Mouse (Mus musculus) MEL (cell line): ENCODE measurements around the gene Pgc. TPM values are rescaled to one million over a fixed set of nuclear protein-coding genes. Genes with fewer than 3 reads are reported as not detected.

ENCODE experiments used
- DNase-seq: peaks from one replicate; pipeline ENCODE4 v3.0.0; 2011; ENCODE audit warnings: low read depth, low spot score
- H3K27ac ChIP-seq: 2 replicates; pipeline ENCODE4 v1.5.1; 2012; ENCODE audit warnings: low read depth, mild to moderate bottlenecking, control low read depth, low read length, moderate library complexity; ENCODE audit not compliant: control insufficient read depth
- H3K27me3 ChIP-seq, 2 experiments: fragments of 150-350 bp in 1 of 2; sonication (generic) in 1 of 2; 2 replicates each; pipeline ENCODE4 v1.6.1; 2012; ENCODE audit warnings: low read length in 2 of 2, mild to moderate bottlenecking in 2 of 2, improper control_type of control experiment in 1 of 2, moderate library complexity in 1 of 2; ENCODE audit not compliant: insufficient read depth in 2 of 2, control insufficient read depth in 1 of 2
- H3K36me3 ChIP-seq, 2 experiments: 2 replicates each; pipeline ENCODE4 v1.6.1; 2012 to 2014; ENCODE audit warnings: low read length in 2 of 2, improper control_type of control experiment in 1 of 2, inconsistent platforms in 1 of 2, mild to moderate bottlenecking in 1 of 2; ENCODE audit not compliant: insufficient read depth in 2 of 2, control insufficient read depth in 1 of 2
- H3K4me1 ChIP-seq, 2 experiments: fragments of 150-350 bp in 1 of 2; sonication (generic) in 1 of 2; 2 replicates each; pipeline ENCODE4 v1.6.1; 2012; ENCODE audit warnings: low read length in 2 of 2, improper control_type of control experiment in 1 of 2, mild to moderate bottlenecking in 1 of 2; ENCODE audit not compliant: insufficient read depth in 2 of 2, control insufficient read depth in 1 of 2
- H3K4me3 ChIP-seq, 2 experiments: fragments of 150-350 bp in 1 of 2; sonication (generic) in 1 of 2; 2 replicates each; pipeline ENCODE4 v1.5.1; 2012; ENCODE audit warnings: low read depth in 2 of 2, low read length in 2 of 2, mild to moderate bottlenecking in 2 of 2, moderate library complexity in 2 of 2, control low read depth in 1 of 2, improper control_type of control experiment in 1 of 2; ENCODE audit not compliant: control insufficient read depth in 1 of 2, insufficient read depth in 1 of 2
- H3K79me2 ChIP-seq: 2 replicates; pipeline ENCODE4 v1.6.1; 2012; ENCODE audit warnings: mild to moderate bottlenecking, low read length, moderate library complexity; ENCODE audit not compliant: control insufficient read depth, poor library complexity, insufficient read depth
- H3K9ac ChIP-seq: 2 replicates; pipeline ENCODE4 v1.6.1; 2012; ENCODE audit warnings: low read depth, mild to moderate bottlenecking, control low read depth, low read length, moderate library complexity; ENCODE audit not compliant: control insufficient read depth, poor library complexity, severe bottlenecking
- H3K9me3 ChIP-seq: fragments of 150-350 bp; sonication (generic); replicated peaks from 2 replicates; pipeline ENCODE4 v1.6.1; 2012; ENCODE audit warnings: mild to moderate bottlenecking, low read length, improper control_type of control experiment, moderate library complexity; ENCODE audit not compliant: insufficient read depth
- CTCF ChIP-seq, 3 experiments: IDR thresholded peaks in 2 of 3; conservative IDR thresholded peaks in 1 of 3; 2 replicates each; pipeline ENCODE4 v1.5.1; 2011 to 2012; ENCODE audit warnings: low read length in 3 of 3, low read depth in 2 of 3, mild to moderate bottlenecking in 2 of 3, improper control_type of control experiment in 1 of 3, inconsistent platforms in 1 of 3, mixed read lengths in 1 of 3, moderate library complexity in 1 of 3; ENCODE audit not compliant: control insufficient read depth in 1 of 3, insufficient read depth in 1 of 3, poor library complexity in 1 of 3, severe bottlenecking in 1 of 3
- E2F4 ChIP-seq: IDR thresholded peaks from 2 replicates; pipeline ENCODE4 v1.6.1; 2011; ENCODE audit warnings: low read depth, low read length, improper control_type of control experiment, borderline replicate concordance
- EP300 ChIP-seq, 2 experiments: IDR thresholded peaks; 2 replicates each; pipeline ENCODE4 v1.6.1; 2011; ENCODE audit warnings: improper control_type of control experiment in 2 of 2, low read length in 2 of 2, low read depth in 1 of 2, mild to moderate bottlenecking in 1 of 2
- HCFC1 ChIP-seq: IDR thresholded peaks from 2 replicates; pipeline ENCODE4 v1.6.1; 2012; ENCODE audit warnings: low read depth, mild to moderate bottlenecking, inconsistent platforms, low read length, improper control_type of control experiment, moderate library complexity
- MAFK ChIP-seq: IDR thresholded peaks from 2 replicates; pipeline ENCODE4 v1.6.1; 2011; ENCODE audit warnings: low read depth, mild to moderate bottlenecking, low read length, improper control_type of control experiment, borderline replicate concordance
- MAZ ChIP-seq: IDR thresholded peaks from 2 replicates; pipeline ENCODE4 v1.6.1; 2012; ENCODE audit warnings: low read depth, mild to moderate bottlenecking, inconsistent platforms, low read length, improper control_type of control experiment
- MEF2A ChIP-seq: IDR thresholded peaks from 2 replicates; pipeline ENCODE4 v1.6.1; 2014; ENCODE audit warnings: low read depth, mild to moderate bottlenecking, inconsistent platforms, low read length, improper control_type of control experiment; ENCODE audit not compliant: poor library complexity, insufficient replicate concordance, severe bottlenecking; ENCODE audit errors: extremely low read depth
- MXI1 ChIP-seq: IDR thresholded peaks from 2 replicates; pipeline ENCODE4 v1.6.1; 2011; ENCODE audit warnings: mild to moderate bottlenecking, low read depth, low read length, improper control_type of control experiment
- MYB ChIP-seq: IDR thresholded peaks from 2 replicates; pipeline ENCODE4 v1.6.1; 2011; ENCODE audit warnings: mild to moderate bottlenecking, low read depth, low read length, improper control_type of control experiment
- MYC ChIP-seq: IDR thresholded peaks from 2 replicates; pipeline ENCODE4 v1.6.1; 2011; ENCODE audit warnings: low read depth, mild to moderate bottlenecking, low read length, improper control_type of control experiment, moderate library complexity
- NRF1 ChIP-seq: IDR thresholded peaks from 2 replicates; pipeline ENCODE4 v1.6.1; 2014; ENCODE audit warnings: low read depth, mild to moderate bottlenecking, inconsistent platforms, low read length, improper control_type of control experiment, moderate library complexity; ENCODE audit not compliant: poor library complexity, insufficient read depth, severe bottlenecking
- POLR2A ChIP-seq, 2 experiments: IDR thresholded peaks; 2 replicates each; pipeline ENCODE4 v1.6.1; 2011 to 2012; ENCODE audit warnings: low read length in 2 of 2, mild to moderate bottlenecking in 2 of 2, control low read depth in 1 of 2, improper control_type of control experiment in 1 of 2, low read depth in 1 of 2, moderate library complexity in 1 of 2; ENCODE audit not compliant: control insufficient read depth in 1 of 2, insufficient read depth in 1 of 2, poor library complexity in 1 of 2
- POLR2AphosphoS2 ChIP-seq: IDR thresholded peaks from 2 replicates; pipeline ENCODE4 v1.6.1; 2011; ENCODE audit warnings: low read length, improper control_type of control experiment
- POLR2AphosphoS5 ChIP-seq: IDR thresholded peaks from 2 replicates; pipeline ENCODE4 v1.6.1; 2012; ENCODE audit warnings: low read depth, borderline replicate concordance, mild to moderate bottlenecking, inconsistent platforms, low read length, moderate library complexity, mixed read lengths
- RAD21 ChIP-seq: IDR thresholded peaks from 2 replicates; pipeline ENCODE4 v1.6.1; 2011; ENCODE audit warnings: mild to moderate bottlenecking, low read depth, low read length, improper control_type of control experiment
- RCOR1 ChIP-seq: IDR thresholded peaks from 2 replicates; pipeline ENCODE4 v1.6.1; 2012; ENCODE audit warnings: low read depth, mild to moderate bottlenecking, inconsistent platforms, low read length, improper control_type of control experiment
- SIN3A ChIP-seq: IDR thresholded peaks from 2 replicates; pipeline ENCODE4 v1.6.1; 2012; ENCODE audit warnings: low read length, improper control_type of control experiment, inconsistent platforms
- TBP ChIP-seq: IDR thresholded peaks from 2 replicates; pipeline ENCODE4 v1.8.0; 2011; ENCODE audit warnings: low read depth, low read length, improper control_type of control experiment
- UBTF ChIP-seq: IDR thresholded peaks from 2 replicates; pipeline ENCODE4 v1.6.1; 2012; ENCODE audit warnings: low read depth, mild to moderate bottlenecking, inconsistent platforms, low read length, improper control_type of control experiment, moderate library complexity, borderline replicate concordance; ENCODE audit not compliant: insufficient read depth
- ZKSCAN1 ChIP-seq: IDR thresholded peaks from 2 replicates; pipeline ENCODE4 v1.6.1; 2012; ENCODE audit warnings: low read depth, mild to moderate bottlenecking, inconsistent platforms, low read length, improper control_type of control experiment, moderate library complexity
- ZMIZ1 ChIP-seq: IDR thresholded peaks from 2 replicates; pipeline ENCODE4 v1.6.1; 2012; ENCODE audit warnings: low read depth, mild to moderate bottlenecking, inconsistent platforms, low read length, improper control_type of control experiment, moderate library complexity
- ZNF384 ChIP-seq: IDR thresholded peaks from 2 replicates; pipeline ENCODE4 v1.6.1; 2012; ENCODE audit warnings: low read depth, mild to moderate bottlenecking, inconsistent platforms, low read length, improper control_type of control experiment
- polyA plus RNA-seq, 2 experiments: library from polyadenylated mRNA; stranded (reverse) in 1 of 2; unstranded in 1 of 2; fragments of >175 nt in 1 of 2; fragments of >200 nt in 1 of 2; gene quantifications; 2 replicates each; pipeline versions ENCODE4 v1.2.1 to v1.2.4; 2012; ENCODE audit warnings: low replicate concordance in 2 of 2, low read depth in 1 of 2; ENCODE audit not compliant: insufficient read length in 2 of 2, insufficient read depth in 1 of 2, missing spikeins in 1 of 2
- total RNA-seq: library from RNA; depleted of rRNA; stranded (reverse); fragments of 300-350 nt; gene quantifications from 2 replicates; pipeline ENCODE4 v1.2.3, GENCODE M21; 2012

The Pgc gene
- total and polyA plus RNA-seq, 3 experiments: not detected

- Histone ChIP-seq H3K27me3 (no peaks in the 10 kb centered on the region), H3K27ac (no peak overlapping the region), H3K79me2 (no peaks in the 10 kb centered on the region), H3K36me3 (no peaks in the 10 kb centered on the region; a peak in 1 of 4 replicates), H3K9ac (no peak overlapping the region), H3K4me1 (no peaks in the 10 kb centered on the region; a peak in 2 of 4 replicates), H3K4me3 (no peak overlapping the region), H3K9me3 (no peaks in the 10 kb centered on the region)
- no peak for DNase-seq
- TF ChIP-seq RCOR1 (no peak), ZKSCAN1 (no peak), ZMIZ1 (no peak), EP300 (IDR thresholded peaks at IDR 0.05; ENCODE audit: low read depth in 1 of 2, low read length in 2 of 2) (no peak), MAFK (no peak)
Observed at GRCm38 (mm10) chr17:47678702-47679101, 47.9 kb upstream of the Pgc start.

- Histone ChIP-seq H3K36me3 (peaks cover 2 to 4% of the 10 kb centered on the region in 2 experiments; a peak in 3 of 4 replicates), H3K27me3 (no peaks in the 10 kb centered on the region), H3K9ac (no peak overlapping the region), H3K27ac (no peak overlapping the region), H3K9me3 (no peaks in the 10 kb centered on the region), H3K4me1 (peaks cover 0 to 5% of the 10 kb centered on the region in 2 experiments; a peak in 2 of 4 replicates), H3K79me2 (peaks cover 15% of the 10 kb centered on the region), H3K4me3 (no peak overlapping the region)
- TF ChIP-seq MYC (no peak), MAZ (no peak), EP300 (IDR thresholded peaks at IDR 0.05; ENCODE audit: low read depth in 1 of 2, low read length in 2 of 2) (peak in 1 of 2 experiments; percentile 48; a peak in 1 of 4 replicates), POLR2AphosphoS5 (no peak)
- DNase-seq: peak; percentile 34
Observed at GRCm38 (mm10) chr17:47682836-47683235, 43.8 kb upstream of the Pgc start.

- DNase-seq: peak; percentile 99
- Histone ChIP-seq H3K36me3 (peaks cover 4% of the 10 kb centered on the region in 2 experiments), H3K9me3 (no peaks in the 10 kb centered on the region), H3K27me3 (no peaks in the 10 kb centered on the region), H3K9ac (peak overlapping the region; percentile 88), H3K4me1 (peaks cover 0 to 5% of the 10 kb centered on the region in 2 experiments; a peak in 2 of 4 replicates), H3K4me3 (peak overlapping the region; percentile 88 to 89), H3K27ac (peak overlapping the region; percentile 81), H3K79me2 (peaks cover 15% of the 10 kb centered on the region)
- TF ChIP-seq MAFK (no peak), TBP (peak; percentile 87), ZNF384 (no peak), POLR2AphosphoS2 (peak; percentile 86), NRF1 (peak; percentile 45; the same call in 1 of the 2 replicates), POLR2A (IDR thresholded peaks at IDR 0.05; ENCODE audit: control insufficient read depth in 1 of 2, insufficient read depth in 1 of 2, low read depth in 1 of 2, low read length in 2 of 2, poor library complexity in 1 of 2) (peak; percentile 86 to 91; a peak in 3 of 4 replicates), MXI1 (peak; percentile 93), RAD21 (no peak), CTCF (IDR thresholded peaks at IDR 0.05 in 2 of 3, conservative IDR thresholded peaks at IDR 0.05 in 1 of 3; ENCODE audit: control insufficient read depth in 1 of 3, insufficient read depth in 1 of 3, low read depth in 2 of 3, low read length in 3 of 3, poor library complexity in 1 of 3, severe bottlenecking in 1 of 3) (no peak), MEF2A (no peak), EP300 (IDR thresholded peaks at IDR 0.05; ENCODE audit: low read depth in 1 of 2, low read length in 2 of 2) (0 out of 4 replicates have a peak, but pooled peaks of 1 of the 2 experiments have one; percentile 17), ZKSCAN1 (no peak), HCFC1 (peak; percentile 96), E2F4 (no peak), MYB (no peak), UBTF (0 out of 2 replicates have a peak, but pooled peaks have one; percentile 69), SIN3A (peak; percentile 96)
Observed at GRCm38 (mm10) chr17:47687409-47688343, 39.0 kb upstream of the Pgc start.
